Mouse (Mus musculus): Measurements from ENCODE around the gene Prss2. TPM values are rescaled to one million over a fixed set of nuclear protein-coding genes. Genes with fewer than 3 reads are reported as not detected.

Gene Prss2
- polyA plus RNA-seq, 1 experiment from 2014 or later, result not detected

GRCm38 (mm10) chr6:41541746-41542145 is 20.2 kb downstream of the Prss2 start:
- Histone ChIP-seq H3K9ac (no peak overlapping the region), H3K36me3 (no peaks in the 10 kb centered on the region), H3K4me3 (no peak overlapping the region), H3K27ac (replicated peaks) (no peak overlapping the region), H3K9me3 (no peaks in the 10 kb centered on the region), H3K27me3 (no peaks in the 10 kb centered on the region), H3K4me2 (no peak overlapping the region), H3K4me1 (replicated peaks) (peaks cover 19% of the 10 kb centered on the region)
- WGBS, result 74% methylated on average over 1 of the region's 1 CpGs
- no peak for ATAC-seq (ENCODE audit: low FRiP score, low read depth)

DNA sequence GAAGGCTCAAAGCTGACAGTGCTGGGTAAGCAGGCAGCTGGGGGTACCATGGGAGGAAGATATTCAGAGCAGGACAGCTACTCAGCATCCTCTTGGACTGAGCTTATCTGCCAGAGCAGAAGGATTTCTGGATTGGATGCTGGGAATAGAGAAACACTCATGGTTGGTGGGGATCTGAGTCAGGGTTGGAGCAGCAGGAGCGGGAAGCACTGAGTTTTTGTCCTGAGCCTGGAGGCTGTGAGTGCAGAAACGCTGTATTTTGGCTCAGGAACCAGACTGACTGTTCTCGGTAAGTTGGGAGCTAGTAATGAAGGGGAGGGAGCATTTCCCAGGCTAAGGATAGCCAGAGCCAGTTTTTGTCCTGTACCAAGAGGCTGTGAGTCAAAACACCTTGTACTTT is 21.4 kb downstream of the Prss2 start:
- ATAC-seq (ENCODE audit: low FRiP score, low read depth), result 0 out of 2 replicates have a peak, but pooled peaks have one; percentile 8
- Histone ChIP-seq H3K4me2 (peak overlapping the region; percentile 73), H3K9ac (no peak overlapping the region), H3K4me1 (replicated peaks) (peaks cover 19% of the 10 kb centered on the region), H3K36me3 (no peaks in the 10 kb centered on the region), H3K27ac (replicated peaks) (no peak overlapping the region), H3K9me3 (no peaks in the 10 kb centered on the region), H3K4me3 (peak overlapping the region; percentile 39), H3K27me3 (no peaks in the 10 kb centered on the region)
- WGBS, result 20% methylated on average over 3 of the region's 3 CpGs

DNA sequence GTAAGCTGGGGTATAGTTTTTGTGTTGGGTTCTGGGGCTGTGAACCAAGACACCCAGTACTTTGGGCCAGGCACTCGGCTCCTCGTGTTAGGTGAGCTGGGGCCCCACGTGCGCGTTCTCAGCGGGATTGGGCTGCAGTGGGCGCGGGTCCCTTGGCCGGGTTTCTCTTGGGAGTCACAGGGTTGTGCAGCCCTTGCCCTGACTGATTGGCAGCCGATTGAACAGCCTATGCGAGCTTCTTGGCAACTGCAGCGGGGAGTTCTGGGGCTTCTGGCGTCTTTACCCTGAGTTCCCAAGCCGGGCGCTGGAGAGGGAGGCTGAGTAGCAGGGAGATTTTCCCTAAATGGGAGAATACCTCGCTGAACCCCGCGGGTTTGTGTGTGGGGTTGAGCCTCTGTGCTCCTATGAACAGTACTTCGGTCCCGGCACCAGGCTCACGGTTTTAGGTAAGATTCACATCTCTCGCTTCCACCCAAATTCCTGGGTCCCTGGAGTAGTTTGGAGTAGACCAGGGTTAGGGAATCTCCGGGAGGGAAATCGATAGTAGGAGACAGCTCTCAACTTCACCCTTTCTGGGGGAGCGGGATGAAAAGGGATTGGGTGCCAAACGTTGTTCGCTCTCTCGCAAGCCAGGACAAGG is 21.9 kb downstream of the Prss2 start:
- Histone ChIP-seq H3K27ac (replicated peaks) (no peak overlapping the region), H3K27me3 (no peaks in the 10 kb centered on the region)

GRCm38 (mm10) chr6:41544381-41544924 is 22.9 kb downstream of the Prss2 start:
- H3K36me3 ChIP-seq, result no peaks in the 10 kb centered on the region
- peak overlapping the region; percentile 39; the same call in 1 of the 2 replicates for H3K4me3 ChIP-seq
- peak overlapping the region; percentile 73 for H3K4me2 ChIP-seq
- 52% methylated on average over 5 of the region's 5 CpGs for WGBS
- H3K9ac ChIP-seq, result no peak overlapping the region
- H3K27ac ChIP-seq (replicated peaks), result no peak overlapping the region
- no peaks in the 10 kb centered on the region for H3K27me3 ChIP-seq
- peak; percentile 59 for ATAC-seq (ENCODE audit: low FRiP score, low read depth)
- H3K9me3 ChIP-seq, result no peaks in the 10 kb centered on the region
- H3K4me1 ChIP-seq (replicated peaks), result peaks cover 19% of the 10 kb centered on the region

More for the DNA sequence above, 21.9 kb downstream of the Prss2 start:
- Histone ChIP-seq H3K4me2 (peak overlapping the region; percentile 73), H3K36me3 (no peaks in the 10 kb centered on the region), H3K4me1 (replicated peaks) (peaks cover 19% of the 10 kb centered on the region), H3K9ac (peak overlapping the region; percentile 24; the same call in 1 of the 2 replicates), H3K4me3 (peak overlapping the region; percentile 39), H3K9me3 (no peaks in the 10 kb centered on the region)
- peak; percentile 42; the same call in 1 of the 2 replicates for ATAC-seq (ENCODE audit: low FRiP score, low read depth)
- 8% methylated on average over 28 of the region's 28 CpGs for WGBS

DNA sequence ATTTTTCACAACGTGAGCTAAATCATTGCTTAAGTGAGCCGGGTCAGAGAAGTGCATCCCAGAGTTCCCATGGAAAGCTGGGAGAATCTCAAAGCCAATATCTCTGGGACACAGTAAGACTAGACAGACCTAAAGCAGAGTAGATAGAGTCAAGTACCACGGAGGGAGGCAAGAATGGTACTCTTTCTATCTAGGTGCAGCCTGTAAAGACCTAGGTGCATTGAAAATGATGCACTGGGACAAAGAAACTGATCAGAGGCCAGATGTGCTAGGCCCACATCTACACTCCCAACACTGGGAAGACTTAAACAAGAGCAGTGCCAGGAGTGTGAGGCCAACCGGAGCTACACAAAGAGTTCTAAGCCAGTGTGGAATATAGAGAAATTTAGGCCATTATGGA is 23.7 kb downstream of the Prss2 start:
- Histone ChIP-seq H3K9ac (no peak overlapping the region), H3K27me3 (no peaks in the 10 kb centered on the region), H3K36me3 (no peaks in the 10 kb centered on the region), H3K27ac (replicated peaks) (no peak overlapping the region), H3K4me1 (replicated peaks) (peaks cover 19% of the 10 kb centered on the region), H3K9me3 (no peaks in the 10 kb centered on the region), H3K4me3 (no peak overlapping the region), H3K4me2 (no peak overlapping the region)
- WGBS, result 82% methylated on average over 4 of the region's 4 CpGs
- ATAC-seq (ENCODE audit: low FRiP score, low read depth), result no peak

DNA sequence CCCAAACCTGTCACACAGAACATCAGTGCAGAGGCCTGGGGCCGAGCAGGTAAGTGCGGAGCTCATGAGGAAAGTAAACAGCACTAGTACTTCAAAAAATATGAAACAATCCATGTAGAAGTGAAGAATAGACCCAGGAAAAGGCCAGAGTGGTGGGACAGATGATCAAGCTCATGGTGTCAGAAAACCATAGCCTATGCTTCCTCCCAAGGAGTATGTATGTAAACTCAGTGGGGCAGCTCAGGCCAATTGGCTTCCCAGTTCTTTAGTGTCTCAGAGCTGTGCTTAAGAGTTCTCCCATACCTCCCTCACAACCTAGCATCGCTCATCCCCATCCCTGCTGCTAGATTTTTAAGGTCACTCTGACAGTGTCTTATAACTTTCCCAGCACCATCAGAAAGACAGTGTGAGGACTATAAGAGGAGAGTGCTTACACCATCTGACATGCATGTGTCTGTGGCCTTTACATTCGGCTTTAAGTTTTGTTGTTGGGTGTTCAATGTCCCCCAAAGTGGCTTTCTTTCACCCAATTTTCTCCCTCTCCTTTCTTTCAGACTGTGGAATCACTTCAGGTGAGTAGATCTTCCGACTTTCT is 25.6 kb downstream of the Prss2 start:
- no peak for ATAC-seq (ENCODE audit: low FRiP score, low read depth)
- no peaks in the 10 kb centered on the region for H3K9me3 ChIP-seq
- no peak overlapping the region for H3K4me2 ChIP-seq
- H3K36me3 ChIP-seq, result no peaks in the 10 kb centered on the region
- H3K27ac ChIP-seq (replicated peaks), result no peak overlapping the region
- H3K4me1 ChIP-seq (replicated peaks), result peaks cover 19% of the 10 kb centered on the region
- no peak overlapping the region for H3K4me3 ChIP-seq
- no peak overlapping the region for H3K9ac ChIP-seq
- H3K27me3 ChIP-seq, result no peaks in the 10 kb centered on the region
- WGBS, result 91% methylated on average over 5 of the region's 5 CpGs

- no peak for ATAC-seq (ENCODE audit: low FRiP score, low read depth)
- no peaks in the 10 kb centered on the region for H3K9me3 ChIP-seq
- no peak overlapping the region for H3K4me2 ChIP-seq
- peaks cover 16% of the 10 kb centered on the region for H3K4me1 ChIP-seq (replicated peaks)
- H3K27ac ChIP-seq (replicated peaks), result no peak overlapping the region
- no peak overlapping the region for H3K9ac ChIP-seq
- no peak overlapping the region for H3K4me3 ChIP-seq
- H3K36me3 ChIP-seq, result no peaks in the 10 kb centered on the region
- 69% methylated on average over 1 of the region's 1 CpGs for WGBS
- no peaks in the 10 kb centered on the region for H3K27me3 ChIP-seq
Measured at GRCm38 (mm10) chr6:41548286-41548685, 26.7 kb downstream of the Prss2 start.

DNA sequence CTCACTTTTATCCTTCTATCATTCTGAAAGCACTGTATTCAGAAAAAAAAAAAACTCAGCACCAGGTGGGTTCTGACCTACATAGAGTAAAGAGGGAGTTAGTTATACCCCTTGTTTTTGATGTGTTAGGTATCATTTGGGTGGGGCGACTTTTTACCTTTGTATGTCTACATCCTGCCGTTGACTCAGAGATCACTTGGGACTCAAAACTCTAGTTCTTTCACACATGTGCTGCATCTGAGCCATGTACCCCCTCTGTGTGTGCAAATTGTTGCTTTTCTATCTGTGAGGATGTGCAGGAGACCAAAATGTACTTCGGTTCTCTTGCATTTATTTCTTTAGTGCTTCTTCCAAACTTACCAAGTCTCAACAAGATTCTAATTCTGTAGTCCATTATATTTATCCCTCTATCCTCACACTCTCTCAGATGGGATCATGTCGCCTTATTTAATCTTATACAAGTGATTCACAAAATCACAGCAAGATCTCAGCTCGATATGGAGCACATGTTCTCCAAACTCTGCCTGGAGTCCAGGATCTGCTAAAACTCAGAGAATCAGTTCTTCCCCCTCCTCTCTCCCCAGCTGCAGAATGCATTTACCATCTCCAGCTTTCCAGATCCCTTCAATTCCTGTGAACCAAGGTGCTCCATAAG is 31.9 kb downstream of the Prss2 start:
- H3K9ac ChIP-seq, result no peak overlapping the region
- H3K27ac ChIP-seq (replicated peaks), result no peak overlapping the region
- no peak for ATAC-seq (ENCODE audit: low FRiP score, low read depth)
- H3K9me3 ChIP-seq, result no peaks in the 10 kb centered on the region
- no peak overlapping the region for H3K4me3 ChIP-seq
- no peaks in the 10 kb centered on the region for H3K27me3 ChIP-seq
- H3K36me3 ChIP-seq, result no peaks in the 10 kb centered on the region
- H3K4me1 ChIP-seq (replicated peaks), result no peaks in the 10 kb centered on the region
- H3K4me2 ChIP-seq, result no peak overlapping the region
- 90% methylated on average over 5 of the region's 5 CpGs for WGBS

GRCm38 (mm10) chr6:41554295-41555169 is 32.9 kb downstream of the Prss2 start:
- Histone ChIP-seq H3K9ac (no peak overlapping the region), H3K4me2 (no peak overlapping the region), H3K4me1 (replicated peaks) (no peaks in the 10 kb centered on the region), H3K36me3 (no peaks in the 10 kb centered on the region), H3K4me3 (no peak overlapping the region), H3K9me3 (no peaks in the 10 kb centered on the region), H3K27ac (replicated peaks) (no peak overlapping the region), H3K27me3 (no peaks in the 10 kb centered on the region)
- ATAC-seq (ENCODE audit: low FRiP score, low read depth), result no peak
- 86% methylated on average over 7 of the region's 7 CpGs for WGBS

DNA sequence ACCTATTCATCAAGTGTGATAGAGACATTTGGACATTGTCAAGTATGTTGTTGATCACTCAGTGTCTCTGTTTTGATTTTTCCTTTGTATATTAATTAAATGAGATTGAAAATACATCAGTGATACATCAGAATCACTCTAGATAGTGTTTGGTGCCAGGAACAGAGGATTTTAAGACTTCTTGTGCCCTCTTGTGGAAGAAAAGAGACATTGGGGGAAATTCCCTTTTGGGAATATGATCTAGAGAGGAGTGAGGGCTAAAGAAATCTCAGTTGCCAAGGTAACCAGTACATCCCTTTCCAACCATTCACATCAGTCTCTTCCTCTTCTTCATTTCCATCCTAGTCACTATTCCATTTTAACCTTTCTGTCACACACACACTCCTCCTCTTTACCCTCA is 34.8 kb downstream of the Prss2 start:
- Histone ChIP-seq H3K36me3 (no peaks in the 10 kb centered on the region), H3K27me3 (no peaks in the 10 kb centered on the region), H3K9ac (no peak overlapping the region), H3K4me1 (replicated peaks) (no peaks in the 10 kb centered on the region), H3K27ac (replicated peaks) (no peak overlapping the region), H3K9me3 (no peaks in the 10 kb centered on the region), H3K4me2 (no peak overlapping the region), H3K4me3 (no peak overlapping the region)
- peak; percentile 73 for ATAC-seq (ENCODE audit: low FRiP score, low read depth)

- Histone ChIP-seq H3K4me2 (no peak overlapping the region), H3K9ac (no peak overlapping the region), H3K9me3 (no peaks in the 10 kb centered on the region), H3K4me3 (no peak overlapping the region), H3K27ac (replicated peaks) (no peak overlapping the region), H3K27me3 (no peaks in the 10 kb centered on the region), H3K4me1 (replicated peaks) (no peaks in the 10 kb centered on the region), H3K36me3 (no peaks in the 10 kb centered on the region)
- 83% methylated on average over 5 of the region's 5 CpGs for WGBS
- no peak for ATAC-seq (ENCODE audit: low FRiP score, low read depth)
Measured at GRCm38 (mm10) chr6:41557468-41557867, 35.9 kb downstream of the Prss2 start.

Measured in hindbrain, embryonic 15.5 days (tissue).